Mouse (Mus musculus) liver, adult 2 months (tissue): Measurements from ENCODE around the gene Chpf.

Source experiments
- CTCF ChIP-seq: fragments of 200-500 bp; IDR thresholded peaks from 2 replicates; pipeline ENCODE4 v1.5.1; 2011; ENCODE audit warnings: low read depth, low read length, control low read depth
- POLR2A ChIP-seq: fragments of 200-500 bp; IDR thresholded peaks from 2 replicates; pipeline ENCODE4 v1.6.1; 2011; ENCODE audit warnings: low read length, control low read depth; ENCODE audit not compliant: insufficient read depth; ENCODE audit errors: extremely low read depth

- no peak for TF ChIP-seq POLR2A
- no peak for TF ChIP-seq CTCF
Observed at GRCm38 (mm10) chr1:75458789-75459684, 20.1 kb downstream of the Chpf start.
